Mouse (Mus musculus) stomach, postnatal 0 days (tissue): Measurements from ENCODE around the gene Cryba4.

Experiments used
- CTCF ChIP-seq: IDR thresholded peaks from 2 replicates; pipeline ENCODE4 v1.5.1; 2016; ENCODE audit warnings: antibody characterized with exemption, low read depth, mild to moderate bottlenecking, moderate library complexity
- EP300 ChIP-seq: optimal IDR thresholded peaks from 2 replicates; pipeline ENCODE3; 2016; ENCODE audit warnings: antibody characterized with exemption

- TF ChIP-seq CTCF (no peak), EP300 (no peak)
These were observed 13.4 kb downstream of the Cryba4 start for GRCm38 (mm10) chr5:112238781-112239482.
